Mouse (Mus musculus): ENCODE data around the gene E130114P18Rik.

The E130114P18Rik gene

DNA sequence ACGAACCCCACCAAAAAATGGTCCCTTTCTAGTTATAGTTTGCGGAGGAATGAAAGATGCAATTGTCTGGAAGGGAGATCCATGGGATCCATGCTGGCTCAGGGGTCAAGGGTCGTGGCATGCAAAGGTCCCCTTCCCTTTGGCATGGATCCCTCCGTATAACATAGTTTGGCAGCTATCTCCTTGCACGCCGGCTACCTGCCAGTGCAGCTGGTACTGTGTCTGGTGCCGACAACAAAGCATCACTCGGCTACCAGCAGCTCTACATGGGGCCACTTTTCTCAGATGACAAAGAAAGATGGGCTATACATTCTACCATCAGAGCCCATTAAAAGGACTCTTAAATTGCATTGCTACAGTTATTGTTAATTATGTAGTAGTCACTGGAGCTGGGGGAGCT is 169.2 kb downstream of the E130114P18Rik start:
- DNase-seq (ENCODE audit: low spot score in 2 of 2) = no peak

DNA sequence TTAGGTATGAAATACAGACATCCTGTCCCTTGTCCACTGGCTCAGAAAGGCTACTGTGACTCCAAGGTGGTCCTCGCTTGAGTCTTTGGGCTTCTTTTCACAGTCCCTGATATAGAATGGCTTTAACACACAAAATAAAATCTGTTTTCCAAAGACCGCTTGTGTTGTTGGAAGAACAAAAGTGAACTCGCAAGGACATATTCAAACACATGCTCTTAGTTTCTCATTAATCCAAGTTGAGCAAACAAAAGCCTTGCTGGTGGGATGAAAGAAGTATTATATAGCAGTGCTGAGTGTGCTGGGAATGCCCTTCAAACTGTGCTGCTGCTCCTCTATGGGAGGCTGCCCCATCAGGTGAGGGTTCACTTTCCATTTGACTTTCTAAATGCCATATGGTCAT is 169.7 kb downstream of the E130114P18Rik start:
- DNase-seq (ENCODE audit: low spot score in 2 of 2) = no peak

DNA sequence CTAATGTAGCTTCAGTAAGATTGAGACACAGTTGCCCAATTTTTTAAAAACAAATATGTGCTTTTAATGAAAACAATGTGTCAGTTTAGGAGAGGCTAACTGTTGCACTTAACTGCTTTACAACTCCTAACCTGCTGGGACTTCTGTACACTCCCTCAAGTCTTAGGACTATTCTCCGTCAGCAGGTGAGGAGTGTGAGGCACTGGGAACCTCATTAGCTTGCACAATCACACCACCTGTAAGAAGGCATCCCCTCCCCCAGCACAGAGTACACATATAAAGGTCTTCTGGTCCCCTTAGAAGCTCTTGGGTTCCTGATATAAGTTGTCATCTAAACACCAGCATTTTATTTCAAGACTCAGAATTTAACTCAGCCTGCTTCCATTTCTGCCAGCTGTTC is 170.7 kb downstream of the E130114P18Rik start:
- no peak for DNase-seq (ENCODE audit: low spot score in 2 of 2)

DNA sequence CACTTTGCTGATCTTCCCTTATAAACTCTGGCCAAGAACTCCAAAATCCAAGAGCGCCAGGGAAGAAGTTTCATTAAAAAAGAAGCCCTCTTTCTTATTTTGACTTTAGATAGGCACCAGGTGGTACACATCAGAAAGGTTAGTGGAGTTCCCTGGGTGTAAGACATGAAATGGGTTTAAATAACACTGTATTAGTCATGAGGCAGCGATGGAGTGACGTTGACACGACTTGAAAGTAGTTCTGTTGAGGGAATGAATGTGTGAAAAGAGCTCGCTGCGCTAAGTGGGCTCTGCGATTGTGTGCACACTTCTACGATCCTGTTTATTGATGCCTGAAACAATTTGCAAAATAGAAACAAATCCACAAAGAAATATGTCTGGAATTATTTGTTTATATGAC is 171.4 kb downstream of the E130114P18Rik start:
- no peak for DNase-seq (ENCODE audit: low spot score in 2 of 2)

DNA sequence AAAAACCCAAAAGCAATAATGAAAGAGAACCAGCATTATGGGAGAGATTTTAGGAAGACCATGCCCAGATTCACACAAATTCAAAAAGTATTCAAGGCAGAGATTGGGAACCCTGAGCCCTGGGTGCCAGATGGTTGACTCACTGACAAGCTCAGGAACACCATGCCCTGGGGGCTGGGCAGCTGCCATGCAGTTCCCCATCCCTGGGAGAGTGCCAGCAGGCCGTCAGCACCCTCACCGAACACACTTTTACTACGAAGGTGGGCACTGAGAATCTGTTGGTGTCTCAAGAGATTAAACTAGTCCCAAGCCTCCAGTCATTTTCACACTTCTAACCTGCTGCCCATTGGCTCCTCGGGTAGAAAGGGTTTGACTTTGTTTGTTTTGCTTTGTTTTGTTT is 175.3 kb downstream of the E130114P18Rik start:
- DNase-seq (ENCODE audit: low spot score in 2 of 2) = no peak

DNA sequence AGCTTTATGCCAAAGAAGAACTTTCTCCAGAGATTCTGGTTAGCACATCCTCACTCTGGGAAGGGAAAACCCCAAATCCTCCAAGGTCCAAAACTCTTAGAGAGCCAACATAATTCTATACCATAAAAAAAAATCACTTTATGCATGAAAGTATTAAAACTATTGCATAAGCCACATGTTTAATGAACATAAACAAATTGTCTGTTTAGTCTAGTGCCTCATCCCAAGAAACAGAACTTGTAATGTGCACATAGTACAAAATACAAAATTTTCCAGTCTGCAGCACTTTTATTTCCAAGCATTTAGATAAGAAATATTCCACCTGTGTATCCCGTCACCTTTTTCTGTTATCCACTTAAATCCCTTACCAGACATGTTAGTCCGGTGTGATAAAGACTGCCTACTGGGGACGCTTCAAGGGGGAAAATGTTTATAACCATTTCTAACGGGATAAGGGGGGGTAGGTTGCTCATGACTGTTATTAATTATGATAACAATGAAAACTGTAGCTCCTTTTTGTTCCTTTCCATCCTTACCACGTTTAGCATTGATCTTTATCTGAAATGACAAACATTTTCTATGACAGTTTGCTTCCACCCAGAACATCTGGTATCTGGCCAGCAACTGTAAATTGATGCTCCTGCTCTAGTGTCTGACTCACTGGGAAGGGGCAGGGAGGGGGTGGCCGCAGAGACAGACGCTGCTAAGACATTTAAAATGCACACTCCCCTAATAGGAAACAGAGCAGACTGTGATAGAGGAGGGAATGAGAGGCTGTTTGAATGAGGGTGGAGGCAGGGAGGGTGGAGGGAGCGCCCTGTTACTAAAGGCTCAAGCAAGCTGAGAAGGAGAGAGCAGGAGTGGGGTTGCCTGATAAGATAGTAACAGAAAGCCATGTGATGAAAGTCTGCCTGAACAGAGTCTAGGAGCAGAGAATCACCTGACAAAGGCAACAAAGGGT is 176.7 kb downstream of the E130114P18Rik start:
- no peak for DNase-seq (ENCODE audit: low spot score in 2 of 2)

DNA sequence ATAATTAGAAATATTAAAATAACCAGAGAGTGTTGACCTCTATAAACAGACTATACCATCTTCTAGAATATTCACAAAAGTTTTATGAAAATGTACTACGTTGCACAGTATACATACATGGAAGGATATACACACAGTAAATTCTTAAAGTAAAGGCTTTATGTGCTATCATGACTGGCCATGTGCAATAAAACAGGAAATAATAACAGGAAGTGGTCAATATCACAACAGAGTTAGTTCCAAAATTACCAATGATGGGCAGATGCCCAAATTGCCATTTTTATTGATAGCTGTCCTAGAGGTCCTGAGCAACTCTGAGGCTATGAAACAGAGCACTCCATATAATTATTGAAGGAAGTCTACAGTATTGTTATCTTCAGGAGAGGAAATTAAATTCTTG is 180.4 kb downstream of the E130114P18Rik start:
- no peak for DNase-seq (ENCODE audit: low spot score in 2 of 2)

DNA sequence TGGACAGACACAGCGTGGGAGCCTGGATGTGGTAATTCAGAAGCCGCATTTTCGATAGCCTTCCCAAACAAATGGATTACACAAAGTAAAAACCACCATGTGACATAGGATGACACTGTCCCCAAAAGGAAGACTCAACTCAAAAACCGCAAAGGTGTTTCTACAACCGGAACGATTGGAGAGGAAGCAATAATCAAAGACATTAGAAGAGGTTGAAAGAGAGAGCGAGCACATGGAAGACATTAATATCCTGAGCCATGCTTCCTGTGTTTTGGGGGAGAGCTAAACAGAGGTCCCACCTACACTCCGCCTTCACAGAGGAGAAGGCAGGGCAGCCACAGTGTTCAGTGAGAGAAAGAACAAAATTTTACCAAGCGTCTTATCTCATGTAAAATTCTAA is 181.5 kb downstream of the E130114P18Rik start:
- no peak for DNase-seq (ENCODE audit: low spot score in 2 of 2)

DNA sequence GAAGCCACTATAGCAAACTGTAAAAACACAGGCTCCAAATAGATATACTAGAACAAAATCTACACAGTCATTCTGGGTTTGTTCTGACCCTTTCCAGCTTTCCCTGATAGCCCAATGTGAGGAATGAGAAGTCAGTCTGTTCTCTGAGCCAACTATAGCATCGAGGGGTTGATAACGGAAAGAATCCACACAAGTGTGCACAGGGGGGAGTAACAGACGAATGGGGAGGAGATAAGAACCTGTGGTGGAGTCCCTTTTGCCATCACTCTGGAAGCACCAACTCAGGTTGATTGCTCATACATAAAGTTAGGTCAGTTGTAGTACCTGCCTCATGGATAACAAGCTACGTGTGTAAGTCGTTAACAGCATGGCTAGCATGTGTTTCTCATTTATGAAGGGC is 184.0 kb downstream of the E130114P18Rik start:
- no peak for DNase-seq (ENCODE audit: low spot score in 2 of 2)

DNA sequence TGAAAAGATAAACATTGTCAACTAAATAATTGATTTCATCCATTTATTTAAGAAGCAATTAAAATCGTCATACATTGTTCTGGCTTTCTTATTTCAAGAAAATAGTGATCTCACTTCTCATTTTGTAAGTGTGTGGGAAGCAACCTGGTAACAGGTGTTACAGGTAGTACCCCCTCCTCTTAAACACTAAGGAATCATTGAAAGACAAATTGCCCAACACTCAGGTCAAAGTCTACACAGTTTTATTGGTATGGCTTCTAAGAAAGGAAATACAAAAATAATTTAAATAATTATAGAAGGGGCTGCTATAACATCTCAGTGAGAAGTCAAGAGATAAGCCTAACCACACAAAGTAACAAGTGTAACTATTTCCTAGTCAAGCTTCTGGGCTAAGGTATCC is 188.1 kb downstream of the E130114P18Rik start:
- DNase-seq (ENCODE audit: low spot score in 2 of 2) = no peak

DNA sequence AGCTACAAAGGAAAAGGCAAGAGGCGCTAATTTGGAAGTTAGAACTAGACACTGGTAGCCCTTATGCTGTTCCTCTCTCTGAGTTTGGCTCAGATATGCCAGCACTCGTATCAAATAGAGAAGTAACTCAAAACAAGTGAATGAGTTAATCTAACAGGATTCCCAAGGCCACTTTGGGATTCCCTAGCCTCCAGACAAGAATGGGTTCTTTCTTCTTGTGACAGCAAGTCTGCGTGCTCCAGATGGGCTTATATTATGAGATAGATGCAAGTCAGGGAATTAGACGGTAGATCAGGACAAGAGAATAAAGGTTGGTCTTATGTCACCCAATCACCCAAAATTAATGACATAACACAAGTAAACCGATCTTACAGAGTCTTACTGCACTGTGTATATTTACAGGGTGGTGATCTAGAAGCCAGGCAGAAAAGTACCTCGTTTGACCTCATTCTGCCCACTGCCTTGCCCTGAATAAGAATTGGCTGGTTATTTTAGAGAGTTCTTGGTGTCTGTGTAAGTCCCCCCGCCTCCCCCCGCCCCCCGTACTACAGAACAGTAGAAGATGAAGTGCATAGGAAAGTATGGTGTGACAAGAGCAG is 190.4 kb downstream of the E130114P18Rik start:
- no peak for DNase-seq (ENCODE audit: low spot score in 2 of 2)

DNA sequence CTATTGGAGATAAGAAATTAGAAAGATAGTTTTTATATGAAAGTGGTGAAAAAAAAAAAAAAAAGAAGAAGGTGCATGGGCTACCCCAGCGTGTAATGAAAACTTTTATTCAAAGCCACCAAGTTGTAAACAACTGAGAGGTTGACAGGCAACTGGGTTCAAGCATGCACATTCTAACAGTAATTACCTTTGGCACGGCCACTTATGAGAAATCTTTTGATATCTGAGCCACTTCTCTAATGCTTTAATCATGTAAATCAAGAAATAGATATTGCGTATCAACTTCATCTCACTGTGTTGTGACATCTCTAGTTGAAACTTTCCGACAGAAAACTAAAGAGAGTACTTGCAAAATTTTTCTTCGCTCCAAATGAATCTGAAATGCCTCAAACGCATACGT is 192.7 kb downstream of the E130114P18Rik start:
- no peak for DNase-seq (ENCODE audit: low spot score in 2 of 2)

DNA sequence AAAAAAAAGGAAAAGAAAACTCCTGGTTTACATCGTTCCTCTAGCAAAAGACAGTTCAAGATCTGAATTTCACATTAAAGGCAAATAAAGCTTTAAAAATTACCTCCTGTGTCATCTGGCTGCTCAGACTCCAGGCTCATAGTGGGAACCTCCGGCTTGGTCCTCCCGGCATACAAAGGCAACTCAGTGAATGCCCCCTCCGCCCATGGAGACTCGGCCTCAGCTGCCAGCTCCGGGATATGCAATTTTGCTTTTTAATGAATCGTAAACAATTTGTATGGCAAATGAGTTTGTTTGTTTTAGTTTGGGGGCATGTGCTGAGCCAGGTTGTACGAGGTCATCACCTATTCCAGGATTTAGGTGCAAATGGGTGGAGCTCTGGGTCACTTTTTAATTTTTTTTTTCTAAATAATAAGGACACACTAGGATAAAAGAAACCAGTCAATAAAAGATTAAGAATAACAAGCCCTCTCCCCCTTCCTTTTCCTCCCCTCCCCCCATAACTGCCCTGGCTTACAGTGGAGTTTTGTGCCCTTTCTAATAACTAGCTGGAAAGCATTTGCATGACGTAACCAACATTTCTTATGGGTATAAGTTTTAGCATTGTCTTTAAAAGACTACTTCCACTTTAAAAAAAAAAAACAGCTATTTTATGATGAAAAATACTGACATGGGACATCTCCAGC is 193.3 kb downstream of the E130114P18Rik start:
- DNase-seq (ENCODE audit: low spot score in 2 of 2) = no peak

DNA sequence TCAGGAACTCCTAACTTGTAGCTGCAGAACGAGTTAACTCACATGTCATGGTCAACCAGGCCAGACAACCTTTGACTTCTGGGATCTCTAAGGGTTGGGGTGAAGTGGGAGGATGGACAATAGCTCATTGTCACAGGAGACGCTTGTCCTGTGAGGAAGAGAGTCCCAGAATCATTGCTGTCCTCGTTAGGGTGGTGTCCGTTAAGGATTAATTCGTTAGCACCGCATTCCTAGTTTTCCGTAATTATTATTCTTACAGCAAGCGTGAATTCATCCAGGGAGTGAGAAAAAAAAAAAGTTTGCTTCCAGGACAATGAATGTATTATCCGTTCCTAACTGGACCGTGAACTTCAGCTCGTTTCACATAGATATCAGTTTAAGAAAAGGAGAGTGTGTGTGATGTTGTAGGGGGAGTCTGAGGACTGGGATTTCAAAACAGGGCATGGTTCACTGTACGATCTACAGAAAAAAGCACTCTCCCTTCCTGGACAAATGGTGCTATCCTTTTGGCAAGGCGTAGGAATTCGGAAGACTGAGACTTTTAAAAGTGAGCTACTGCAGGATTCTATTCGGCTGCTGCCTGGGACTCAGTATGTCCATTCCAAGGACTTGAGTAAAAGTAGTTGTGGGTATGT is 195.0 kb downstream of the E130114P18Rik start:
- no peak for DNase-seq (ENCODE audit: low spot score in 2 of 2)

DNA sequence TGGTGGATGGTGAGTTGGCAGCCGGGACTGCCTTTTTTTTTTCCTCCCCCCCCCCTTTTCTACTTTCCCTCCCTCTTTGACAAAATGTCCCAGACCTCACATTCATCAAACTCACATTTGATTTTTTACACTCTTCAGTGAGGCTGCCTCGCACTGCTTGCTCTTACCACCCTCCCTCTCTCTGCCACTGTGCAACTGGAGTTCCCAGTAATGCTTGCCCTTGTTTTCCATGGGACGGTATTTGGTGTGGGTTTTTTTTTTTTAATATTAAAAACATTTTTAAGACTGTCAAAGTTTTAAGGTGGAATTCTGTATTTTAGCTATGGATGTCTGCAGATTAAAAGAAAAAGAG is 195.8 kb downstream of the E130114P18Rik start:
- DNase-seq (ENCODE audit: low spot score in 2 of 2) = no peak

DNA sequence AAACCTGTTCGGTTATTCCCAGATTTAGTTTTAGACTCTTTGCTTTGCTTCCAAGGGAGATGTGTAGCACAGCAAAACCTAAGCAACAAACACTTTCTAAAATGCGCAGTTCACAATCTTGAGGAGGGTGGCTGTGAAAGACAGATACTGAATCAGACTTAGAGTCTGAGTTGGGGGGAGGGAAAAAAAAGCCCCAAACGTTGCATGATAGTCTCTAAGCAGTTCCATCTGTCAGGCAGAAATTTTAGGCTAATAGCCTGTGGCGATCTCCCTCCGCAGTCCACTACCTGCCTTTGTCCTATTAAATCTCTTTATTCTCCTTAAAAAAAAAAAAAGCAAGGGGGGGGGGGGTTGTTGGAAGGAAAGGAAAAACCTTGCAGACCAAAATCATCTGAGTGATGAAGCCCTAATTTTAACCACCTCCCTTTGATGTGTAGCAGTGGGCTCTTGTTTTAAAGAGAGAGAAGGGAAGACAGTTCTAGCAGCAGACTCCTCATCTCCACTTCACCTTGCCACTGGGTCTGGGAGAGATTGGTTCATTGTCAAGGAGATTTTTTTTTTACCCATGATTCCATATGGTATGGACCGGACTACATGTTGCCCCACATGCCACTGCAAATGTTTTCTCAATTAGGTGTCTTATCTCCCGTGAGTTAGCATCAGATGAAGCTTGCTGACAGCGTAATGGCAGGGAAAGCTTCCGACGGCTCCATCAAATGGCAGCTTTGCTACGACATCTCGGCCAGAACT is 196.4 kb downstream of the E130114P18Rik start:
- DNase-seq (ENCODE audit: low spot score in 2 of 2) = no peak

DNA sequence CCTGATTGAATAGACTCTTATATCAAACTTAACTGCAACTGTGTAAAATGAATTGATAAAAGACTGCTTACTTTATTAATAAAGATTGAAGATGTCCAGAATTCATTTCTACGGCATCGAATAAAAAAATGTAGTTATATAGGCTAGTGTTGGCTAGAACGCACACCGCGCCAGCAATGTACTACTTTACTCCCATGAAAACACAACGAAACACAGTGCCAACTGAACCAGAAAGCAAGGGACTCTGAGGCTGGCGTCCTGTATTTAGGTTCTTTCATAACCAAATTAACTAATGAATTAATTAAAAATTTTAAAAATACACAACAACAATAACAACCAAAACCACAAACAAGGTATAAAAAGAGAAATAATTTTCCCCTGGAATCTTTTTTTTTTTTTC is 197.0 kb downstream of the E130114P18Rik start:
- DNase-seq (ENCODE audit: low spot score in 2 of 2) = no peak

DNA sequence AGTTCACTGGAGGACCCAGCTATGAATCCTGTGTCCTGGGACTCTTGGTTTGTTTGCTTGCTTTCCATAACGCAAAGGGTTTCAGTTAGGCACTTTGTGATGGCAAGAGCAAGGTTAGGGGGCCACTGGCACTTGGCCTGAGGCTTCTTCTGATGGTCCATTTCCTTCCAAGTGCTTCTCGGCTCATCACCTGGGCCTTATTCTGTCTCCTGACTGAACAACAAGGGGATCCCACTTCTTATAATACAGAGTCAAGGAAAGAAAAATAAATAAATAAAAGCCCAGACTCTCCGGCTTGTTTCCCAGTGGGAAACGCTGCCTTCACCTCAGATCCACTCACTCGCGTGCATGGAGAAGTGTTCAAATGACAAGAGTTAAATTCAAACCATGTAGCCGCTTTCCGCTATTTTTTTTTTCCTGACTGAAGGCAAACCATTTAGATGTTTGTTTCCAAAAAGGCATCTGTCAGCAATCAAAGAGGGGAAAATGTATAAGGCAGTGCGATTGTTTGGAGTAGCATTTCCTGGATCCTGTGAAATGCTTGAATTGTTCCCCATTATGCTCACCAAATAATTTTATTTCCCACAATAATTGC is 199.2 kb downstream of the E130114P18Rik start:
- no peak for DNase-seq (ENCODE audit: low spot score in 2 of 2)

DNA sequence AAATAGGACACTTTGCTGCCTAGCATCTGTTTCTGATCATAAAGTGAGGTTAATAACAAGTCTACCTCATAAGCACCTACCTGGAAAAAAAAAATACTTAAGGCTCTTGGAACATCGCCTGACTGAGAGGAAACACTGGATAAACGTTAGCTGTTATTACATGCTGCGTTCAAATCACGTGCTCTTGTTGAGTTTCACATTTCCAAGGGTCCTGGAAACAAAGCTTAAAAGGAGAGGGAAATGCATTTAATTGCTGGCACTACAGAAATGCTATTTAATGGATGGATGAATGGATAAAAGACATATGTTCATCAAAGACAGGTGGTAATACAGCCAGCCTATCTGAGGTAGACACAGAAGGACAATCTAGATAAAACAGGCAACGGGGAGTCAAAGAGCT is 200.4 kb downstream of the E130114P18Rik start:
- no peak for DNase-seq (ENCODE audit: low spot score in 2 of 2)

DNA sequence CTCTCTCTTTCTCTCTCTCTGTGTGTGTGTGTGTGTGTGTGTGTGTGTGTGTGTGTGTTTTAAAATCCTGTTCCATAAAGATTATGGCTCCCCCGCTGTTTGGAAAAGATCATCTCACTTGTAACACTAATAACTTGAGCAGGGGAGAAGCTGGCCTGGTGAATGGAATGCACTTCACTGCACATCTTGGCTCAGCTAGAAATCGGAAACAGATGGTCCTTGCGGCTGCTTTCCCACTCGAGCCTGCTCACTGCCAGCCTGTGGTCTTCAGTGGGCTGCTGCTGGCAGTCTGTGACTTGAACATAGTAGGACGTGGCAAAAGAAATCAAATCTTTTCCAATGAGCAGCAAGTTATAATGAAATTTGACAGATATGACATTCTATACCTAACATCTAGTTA is 202.4 kb downstream of the E130114P18Rik start:
- no peak for DNase-seq (ENCODE audit: low spot score in 2 of 2)

DNA sequence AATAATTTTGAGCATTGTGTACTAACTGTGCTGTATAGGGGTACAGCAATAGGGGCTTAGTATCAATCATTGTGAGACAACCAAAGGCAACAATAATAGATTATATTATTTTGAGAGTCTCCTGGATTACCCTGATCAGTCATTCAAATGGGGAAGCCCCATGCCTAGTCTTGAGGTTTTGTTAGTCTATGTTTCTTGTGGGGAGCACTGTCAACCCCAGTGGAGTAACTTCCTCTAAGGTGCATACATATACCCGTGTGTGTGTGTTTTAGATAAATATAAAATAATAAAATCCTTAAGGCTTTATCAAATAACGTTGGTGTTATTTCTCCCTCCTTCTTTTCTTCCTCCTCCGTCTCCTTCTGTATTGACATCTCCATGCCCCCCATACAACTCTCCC is 208.6 kb downstream of the E130114P18Rik start:
- no peak for DNase-seq (ENCODE audit: low spot score in 2 of 2)

Data from urinary bladder, adult 18-20 months (tissue).